Mouse (Mus musculus) bone marrow macrophage, adult 2 months (primary cell): ENCODE results near the gene Sva. TPM values are rescaled to one million over a fixed set of nuclear protein-coding genes. Genes with fewer than 3 reads are reported as not detected.

Experiments
- H3K27ac ChIP-seq: 2 replicates; pipeline ENCODE4 v1.5.1; 2012; ENCODE audit warnings: low read depth, low read length; ENCODE audit not compliant: insufficient read depth
- H3K4me1 ChIP-seq: 2 replicates; pipeline ENCODE4 v1.6.1; 2012; ENCODE audit warnings: low read length; ENCODE audit not compliant: control insufficient read depth, insufficient read depth
- H3K4me3 ChIP-seq: 2 replicates; pipeline ENCODE4 v1.5.1; 2012; ENCODE audit warnings: mild to moderate bottlenecking, low read length, moderate library complexity; ENCODE audit not compliant: insufficient read depth
- CTCF ChIP-seq: IDR thresholded peaks from 2 replicates; pipeline ENCODE4 v1.5.1; 2012; ENCODE audit warnings: low read depth, mild to moderate bottlenecking, low read length, moderate library complexity
- POLR2A ChIP-seq: IDR thresholded peaks from 2 replicates; pipeline ENCODE4 v1.6.1; 2012; ENCODE audit warnings: mild to moderate bottlenecking, low read depth, low read length, borderline replicate concordance
- polyA plus RNA-seq: library from polyadenylated mRNA; stranded (reverse); fragments of >200 nt; gene quantifications from 2 replicates; pipeline ENCODE4 v1.2.4, GENCODE M21; 2012; ENCODE audit not compliant: missing spikeins, insufficient read depth, insufficient read length

Sva gene
- not detected in 2 replicates for polyA plus RNA-seq

DNA sequence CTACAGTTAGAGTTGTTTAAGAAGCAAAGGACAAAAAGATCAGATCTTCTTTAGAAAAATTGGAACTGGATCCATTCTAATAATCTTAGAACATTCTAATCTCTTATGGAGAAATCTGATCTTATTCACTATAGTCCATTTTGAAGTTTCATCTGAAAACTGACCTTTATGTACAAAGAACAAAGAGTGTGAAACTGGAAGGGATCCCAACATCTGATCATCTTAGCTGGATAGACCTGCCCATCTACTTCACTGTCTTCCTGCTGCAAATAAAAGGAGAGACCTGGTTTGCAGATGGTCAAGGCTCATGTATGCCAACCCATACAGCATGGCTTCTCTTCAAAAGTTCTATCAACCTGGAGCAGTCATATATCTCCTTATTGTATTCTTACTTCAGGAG is at the start of gene Sva:
Gene Sva (plus strand): TSS at position 301 of the 400 bp plus-strand sequence.
- TF ChIP-seq CTCF = no peak
- no peak for TF ChIP-seq POLR2A
- no peak within 1 kb of the TSS for H3K27ac ChIP-seq
- no peak within 1 kb of the TSS for H3K4me3 ChIP-seq
- H3K4me1 ChIP-seq = no peaks in the 10 kb centered on the region

Other genes with a start within 250 kb of the Sva start
- gene Pip, start 190.9 kb upstream of the Sva start, polyA plus RNA-seq = not detected in 2 replicates
- gene Sval2, start 185.4 kb upstream of the Sva start, polyA plus RNA-seq = not detected in 2 replicates
- gene Sval1, start 86.8 kb upstream of the Sva start, polyA plus RNA-seq = not detected in 2 replicates
- not detected in 2 replicates for gene Sval3, start 70.3 kb upstream of the Sva start, polyA plus RNA-seq
- gene Tas2r139, start 102.5 kb downstream of the Sva start, polyA plus RNA-seq = not detected in 2 replicates
- not detected in 2 replicates for gene Tas2r144, start 176.9 kb downstream of the Sva start, polyA plus RNA-seq
- 18.6 and 27.3 TPM in 2 replicates for gene Gstk1, start 207.5 kb downstream of the Sva start, polyA plus RNA-seq
- gene Tmem139, start 223.6 kb downstream of the Sva start, polyA plus RNA-seq = not detected in 2 replicates
- 37.0 and 37.5 TPM in 2 replicates for gene Casp2, start 226.6 kb downstream of the Sva start, polyA plus RNA-seq
- gene Clcn1, start 248.3 kb downstream of the Sva start, polyA plus RNA-seq = 0.36 TPM in 1 of 2 replicates, not detected in the other